Mouse (Mus musculus) hindbrain, embryonic 16.5 days (tissue): ENCODE measurements around the gene Tcte1. TPM values are rescaled to one million over a fixed set of nuclear protein-coding genes. Genes with fewer than 3 reads are reported as not detected.

ENCODE experiments used
- ATAC-seq: fragments of 200-750 bp; cut with Nextera tagmentation; 2 replicates; pipeline ENCODE4 v1.8.0; 2017; ENCODE audit warnings: moderate TSS enrichment, moderate library complexity
- H3K27ac ChIP-seq: fragments of 300-500 bp; sonication (generic); 2 replicates; pipeline ENCODE4 v1.5.1; 2014; ENCODE audit warnings: low read depth, mild to moderate bottlenecking, control low read depth, low read length, moderate library complexity
- H3K27me3 ChIP-seq: fragments of 300-500 bp; sonication (generic); replicated peaks from 2 replicates; pipeline ENCODE4 v1.6.1; 2014; ENCODE audit warnings: low read length; ENCODE audit not compliant: control insufficient read depth, insufficient read depth
- H3K36me3 ChIP-seq: fragments of 300-500 bp; sonication (generic); 2 replicates; pipeline ENCODE4 v1.6.1; 2014; ENCODE audit warnings: mild to moderate bottlenecking, low read length, moderate library complexity, mixed read lengths; ENCODE audit not compliant: control insufficient read depth, insufficient read depth
- H3K4me1 ChIP-seq: fragments of 300-500 bp; sonication (generic); 2 replicates; pipeline ENCODE4 v1.6.1; 2014; ENCODE audit warnings: low read depth, low read length; ENCODE audit not compliant: control insufficient read depth, insufficient read depth
- H3K4me2 ChIP-seq: fragments of 300-500 bp; sonication (generic); 2 replicates; pipeline ENCODE4 v1.6.1; 2014; ENCODE audit warnings: mild to moderate bottlenecking, low read length, control low read depth, moderate library complexity
- H3K4me3 ChIP-seq: fragments of 300-500 bp; sonication (generic); 2 replicates; pipeline ENCODE4 v1.5.1; 2014; ENCODE audit warnings: mild to moderate bottlenecking, low read length, control low read depth, moderate library complexity
- H3K9ac ChIP-seq: fragments of 300-500 bp; sonication (generic); 2 replicates; pipeline ENCODE4 v1.6.1; 2014; ENCODE audit warnings: low read depth, mild to moderate bottlenecking, control low read depth, low read length, moderate library complexity
- H3K9me3 ChIP-seq: fragments of 300-500 bp; sonication (generic); 2 replicates; pipeline ENCODE4 v1.6.1; 2014; ENCODE audit warnings: mild to moderate bottlenecking, low read length, moderate library complexity; ENCODE audit not compliant: control insufficient read depth
- WGBS: fragments of 180-500 bp; shearing (Covaris S2); extraction: QIAGEN DNeasy Blood & Tissue Kit; methylation state at CpG from one replicate; pipeline ENCODE4 v1.1.7; 2014; 5-methylcytosine and 5-hydroxymethylcytosine counted together
- polyA plus RNA-seq: library from polyadenylated mRNA; unstranded; fragments of >200 nt; fragmentation: Nextera tagmentation; extraction: Ambion mirVana; gene quantifications from 2 replicates; pipeline ENCODE4 v1.2.1, GENCODE M21; 2015

Gene Tcte1
- polyA plus RNA-seq, 1 experiment from 2014 or later, result 6.3 TPM

GRCm38 (mm10) chr17:45548541-45549512, 25.6 kb downstream of the Tcte1 start:
- H3K4me1 ChIP-seq, result peaks cover 34% of the 10 kb centered on the region
- WGBS, result 4% methylated on average over 42 of the region's 68 CpGs
- H3K27ac ChIP-seq, result peak overlapping the region; percentile 95
- peak overlapping the region; percentile 87 for H3K4me2 ChIP-seq
- ATAC-seq, result peak; percentile 70
- no peaks in the 10 kb centered on the region for H3K9me3 ChIP-seq
- peak overlapping the region; percentile 85 for H3K4me3 ChIP-seq
- H3K9ac ChIP-seq, result peak overlapping the region; percentile 98
- H3K27me3 ChIP-seq, result peaks cover 6% of the 10 kb centered on the region; the same call in 1 of the 2 replicates
- peaks cover 6% of the 10 kb centered on the region; the same call in 1 of the 2 replicates for H3K36me3 ChIP-seq

DNA sequence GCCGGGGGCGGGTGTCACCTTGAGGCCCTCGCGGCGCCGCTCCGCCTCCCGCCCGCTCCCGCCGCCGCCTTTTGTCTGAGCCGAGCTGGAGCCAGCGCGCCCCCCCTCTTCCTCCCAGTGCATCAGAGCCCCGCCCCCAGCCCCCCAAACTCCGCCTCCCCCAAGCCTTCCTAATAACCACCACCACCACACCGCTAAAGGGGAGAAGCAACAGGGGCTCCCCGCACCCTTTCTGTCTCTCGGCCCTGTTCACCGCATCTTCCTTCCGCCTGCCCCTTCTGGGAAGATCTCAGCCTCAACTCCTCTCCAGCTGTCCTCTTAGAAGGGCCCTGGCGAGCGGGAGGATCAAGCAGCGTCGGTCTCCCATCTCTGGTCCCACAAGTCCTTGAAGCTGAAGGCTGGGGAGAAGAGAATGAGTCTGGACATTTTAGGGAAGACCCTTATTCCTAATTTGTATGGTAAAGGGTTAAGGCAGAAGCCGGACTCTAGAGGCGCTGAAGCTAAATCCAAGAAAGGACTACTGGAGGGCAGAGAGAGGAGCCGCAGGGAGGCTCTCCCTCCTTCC, 26.5 kb downstream of the Tcte1 start, which contains the start of gene Tmem151b:
TSS of gene Tmem151b (minus strand) at position 61 of the 565 bp plus-strand sequence.
- Histone ChIP-seq H3K9me3 (no peaks in the 10 kb centered on the region), H3K4me3 (peak within 1 kb of the TSS; percentile 85), H3K4me1 (peaks cover 31% of the 10 kb centered on the region), H3K4me2 (peak within 1 kb of the TSS; percentile 87), H3K27me3 (peaks cover 5% of the 10 kb centered on the region; the same call in 1 of the 2 replicates), H3K36me3 (peaks cover 6% of the 10 kb centered on the region; the same call in 1 of the 2 replicates), H3K9ac (peak within 1 kb of the TSS; percentile 98), H3K27ac (peak within 1 kb of the TSS; percentile 95)
- peak; percentile 57 for ATAC-seq
- WGBS, result 1% methylated on average over 11 of the region's 29 CpGs

- Histone ChIP-seq H3K9me3 (no peaks in the 10 kb centered on the region), H3K27ac (peak overlapping the region; percentile 95), H3K4me3 (peak overlapping the region; percentile 85), H3K4me1 (peaks cover 28% of the 10 kb centered on the region), H3K4me2 (peak overlapping the region; percentile 87), H3K36me3 (peaks cover 2% of the 10 kb centered on the region; the same call in 1 of the 2 replicates), H3K9ac (peak overlapping the region; percentile 98), H3K27me3 (peaks cover 4% of the 10 kb centered on the region; the same call in 1 of the 2 replicates)
- no peak for ATAC-seq
- 25% methylated on average over 5 of the region's 5 CpGs for WGBS
These were observed 27.0 kb downstream of the Tcte1 start for GRCm38 (mm10) chr17:45550253-45550652.

DNA sequence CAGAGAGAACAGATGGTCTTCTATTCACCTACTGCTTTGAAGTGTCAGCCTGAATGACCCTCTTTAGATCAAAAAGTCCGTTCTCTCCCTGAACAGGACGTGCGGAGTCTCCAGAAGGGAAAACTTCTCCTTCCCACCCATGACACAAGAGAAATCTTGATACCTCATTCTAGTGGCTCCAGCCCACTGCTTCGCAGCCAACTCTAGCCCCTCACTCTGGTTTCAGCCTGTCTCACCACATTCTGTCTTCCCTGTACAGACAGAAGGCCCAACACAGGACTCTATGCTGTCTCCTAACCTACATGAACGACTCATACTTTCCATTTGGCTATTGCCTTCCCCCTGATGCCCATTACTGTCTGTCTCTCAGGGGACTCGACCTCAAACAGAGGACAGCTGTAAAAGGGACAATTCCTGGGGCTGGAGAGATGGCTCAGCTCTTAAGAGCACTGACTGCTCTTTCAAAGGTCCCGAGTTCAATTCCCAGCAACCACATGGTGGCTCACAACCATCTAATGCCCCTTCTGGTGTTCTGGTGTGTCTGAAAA, 28.1 kb downstream of the Tcte1 start:
- Histone ChIP-seq H3K4me2 (no peak overlapping the region), H3K9me3 (no peaks in the 10 kb centered on the region), H3K27ac (no peak overlapping the region), H3K4me3 (no peak overlapping the region), H3K36me3 (no peaks in the 10 kb centered on the region), H3K4me1 (peaks cover 27% of the 10 kb centered on the region), H3K9ac (no peak overlapping the region), H3K27me3 (peaks cover 4% of the 10 kb centered on the region)
- WGBS, result 56% methylated on average over 7 of the region's 7 CpGs
- no peak for ATAC-seq

DNA sequence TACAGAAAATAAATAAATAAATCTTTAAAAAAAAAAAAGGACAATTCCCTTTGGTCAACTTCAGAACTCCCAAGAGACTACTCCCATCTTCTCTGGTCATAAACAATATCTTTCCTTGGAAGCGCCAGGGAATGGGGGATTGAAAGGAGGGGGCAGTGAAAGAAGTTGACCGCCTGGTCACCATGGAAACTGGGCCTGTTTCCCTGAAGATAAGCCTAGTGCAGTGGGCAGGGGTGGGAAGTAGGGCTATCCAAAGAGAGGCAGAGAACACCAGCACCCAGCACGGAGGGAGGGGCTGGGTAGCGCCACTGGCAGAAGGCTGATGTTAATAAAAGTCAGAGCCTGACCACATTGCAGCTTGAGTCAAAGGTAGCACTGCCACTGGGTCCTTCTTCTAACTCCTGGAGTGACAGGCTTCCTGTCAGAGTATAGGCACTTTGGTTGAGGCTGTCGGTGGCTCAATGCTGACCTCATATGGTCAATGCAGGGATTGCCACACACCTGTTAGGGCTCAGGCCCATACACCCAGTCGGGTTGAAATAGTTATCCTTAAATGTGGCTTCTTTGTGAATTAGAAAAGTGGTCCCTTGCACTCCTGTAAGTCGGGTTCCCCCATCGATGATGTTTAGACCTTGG, 28.7 kb downstream of the Tcte1 start:
- H3K27me3 ChIP-seq, result no peaks in the 10 kb centered on the region; the same call in none of the 2 replicates
- peaks cover 31% of the 10 kb centered on the region for H3K4me1 ChIP-seq
- no peak overlapping the region for H3K4me3 ChIP-seq
- H3K9me3 ChIP-seq, result no peaks in the 10 kb centered on the region
- WGBS, result 6% methylated on average over 8 of the region's 8 CpGs
- H3K27ac ChIP-seq, result no peak overlapping the region
- no peak overlapping the region for H3K9ac ChIP-seq
- peak; percentile 31 for ATAC-seq
- H3K4me2 ChIP-seq, result 0 out of 2 replicates have a peak overlapping the region, but pooled peaks have one; percentile 10
- no peaks in the 10 kb centered on the region for H3K36me3 ChIP-seq

- H3K9ac ChIP-seq, result no peak overlapping the region
- 87% methylated on average over 3 of the region's 3 CpGs for WGBS
These were observed 29.8 kb downstream of the Tcte1 start for GRCm38 (mm10) chr17:45553065-45553464.

DNA sequence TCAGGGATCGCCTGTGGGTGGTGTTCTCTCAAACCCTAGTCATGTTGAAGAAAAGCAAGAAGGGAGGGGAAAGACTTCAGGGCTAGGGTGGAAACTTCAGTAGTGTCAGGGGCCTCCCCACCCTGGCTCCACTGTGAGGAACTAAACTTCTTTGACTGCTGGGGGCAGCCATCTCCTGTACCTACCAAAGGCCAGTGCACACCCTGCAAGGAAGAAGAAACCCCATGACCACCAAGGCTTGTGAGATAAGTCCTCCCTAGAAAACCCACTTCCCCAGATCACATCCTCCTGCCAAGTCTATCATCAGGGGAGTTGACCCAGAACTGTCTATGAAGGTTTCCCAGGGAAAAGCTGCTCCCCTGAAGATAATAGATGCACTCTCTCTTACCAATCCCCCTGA, 31.2 kb downstream of the Tcte1 start:
- Histone ChIP-seq H3K4me3 (no peak overlapping the region), H3K9ac (no peak overlapping the region), H3K36me3 (no peaks in the 10 kb centered on the region), H3K4me2 (no peak overlapping the region), H3K27ac (no peak overlapping the region), H3K9me3 (no peaks in the 10 kb centered on the region), H3K4me1 (peaks cover 24% of the 10 kb centered on the region), H3K27me3 (peaks cover 2% of the 10 kb centered on the region)
- 36% methylated on average over 1 of the region's 1 CpGs for WGBS
- no peak for ATAC-seq

More at GRCm38 (mm10) chr17:45553065-45553464, 29.8 kb downstream of the Tcte1 start:
- no peak overlapping the region for H3K27ac ChIP-seq
- no peaks in the 10 kb centered on the region for H3K36me3 ChIP-seq
- peaks cover 2% of the 10 kb centered on the region for H3K27me3 ChIP-seq
- no peak overlapping the region for H3K4me3 ChIP-seq
- no peaks in the 10 kb centered on the region for H3K9me3 ChIP-seq
- no peak for ATAC-seq
- H3K4me1 ChIP-seq, result peaks cover 24% of the 10 kb centered on the region
- no peak overlapping the region for H3K4me2 ChIP-seq

GRCm38 (mm10) chr17:45555452-45556106, 32.3 kb downstream of the Tcte1 start, which contains the start of gene Nfkbie:
Nfkbie (plus strand) TSS chr17:45555703.
- peak within 1 kb of the TSS; percentile 68 for H3K9ac ChIP-seq
- 0 out of 2 replicates have a peak within 1 kb of the TSS, but pooled peaks have one; percentile 1 for H3K27ac ChIP-seq
- H3K4me2 ChIP-seq, result peak within 1 kb of the TSS; percentile 89
- peak within 1 kb of the TSS; percentile 74 for H3K4me3 ChIP-seq
- WGBS, result under 1% methylated on average over 45 of the region's 45 CpGs
- H3K36me3 ChIP-seq, result no peaks in the 10 kb centered on the region
- no peaks in the 10 kb centered on the region for H3K9me3 ChIP-seq
- H3K4me1 ChIP-seq, result peaks cover 15% of the 10 kb centered on the region
- H3K27me3 ChIP-seq, result peaks cover 2% of the 10 kb centered on the region
- peak; percentile 71 for ATAC-seq
